Mouse (Mus musculus): ENCODE measurements around the gene 4930583I09Rik. TPM values are rescaled to one million over a fixed set of nuclear protein-coding genes. Genes with fewer than 3 reads are reported as not detected.

The 4930583I09Rik gene
- 0.20 and 0.52 TPM in 2 replicates for polyA plus RNA-seq (2012; rRNA removed)

DNA sequence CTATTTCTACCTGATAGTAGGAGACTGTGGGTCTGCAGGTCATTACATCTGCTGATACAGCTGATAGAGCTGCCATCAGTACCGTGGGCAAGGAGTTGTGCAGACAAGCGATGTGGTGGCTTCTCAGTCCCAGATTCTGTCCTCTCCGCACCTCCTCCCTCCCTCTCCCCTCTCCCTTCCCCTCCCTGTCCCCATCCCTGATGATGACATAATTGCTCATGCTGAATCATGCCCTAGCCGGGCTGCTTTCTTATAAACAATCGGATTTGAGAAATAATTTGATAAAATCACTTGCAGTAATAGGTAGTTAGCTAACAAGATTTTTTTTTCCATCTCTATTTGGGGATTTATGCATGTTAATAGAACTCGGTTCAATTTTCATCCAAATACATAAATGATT lies at the start of gene 4930583I09Rik:
TSS of gene 4930583I09Rik (minus strand) at position 144 of the 400 bp plus-strand sequence.
- TF ChIP-seq CTCF (IDR thresholded peaks at IDR 0.05; ENCODE audit: control insufficient read depth, insufficient read depth, insufficient replicate concordance, low read depth, low read length) = no peak
- TF ChIP-seq POLR2A (IDR thresholded peaks at IDR 0.05; ENCODE audit: control insufficient read depth, low read depth, low read length) = no peak
- Histone ChIP-seq H3K27ac (ENCODE audit: control insufficient read depth, insufficient read depth, low read depth, low read length) (no peak within 1 kb of the TSS), H3K4me1 (ENCODE audit: control insufficient read depth, insufficient read depth, low read length) (no peaks in the 10 kb centered on the region), H3K4me3 (ENCODE audit: control insufficient read depth, low read depth, low read length) (no peak within 1 kb of the TSS; the same call in 1 of the 2 replicates), H3K36me3 (ENCODE audit: control insufficient read depth, insufficient read depth, low read length) (no peaks in the 10 kb centered on the region), H3K27me3 (ENCODE audit: control insufficient read depth, insufficient read depth, low read length) (no peaks in the 10 kb centered on the region)

DNA sequence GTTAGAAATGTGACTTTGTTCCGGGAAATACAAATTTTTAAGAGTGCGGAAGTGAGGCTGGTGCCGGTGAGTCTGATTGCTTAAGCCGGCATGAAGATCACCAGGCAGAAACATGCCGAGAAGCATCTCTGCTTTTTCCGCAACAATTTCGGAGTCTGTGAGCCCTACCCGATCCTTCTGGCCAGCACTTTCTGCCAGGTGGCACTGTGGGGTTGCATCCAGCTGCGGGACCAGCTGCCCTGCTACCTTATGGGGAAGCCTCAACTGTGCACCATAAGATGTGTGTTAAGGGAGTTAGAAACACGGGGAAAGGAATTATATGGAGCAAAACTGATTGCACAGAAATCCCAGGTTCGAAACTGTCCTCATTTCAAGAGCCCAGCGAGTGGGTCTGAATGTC lies 40.2 kb upstream of the 4930583I09Rik start:
- no peak for TF ChIP-seq CTCF (IDR thresholded peaks at IDR 0.05; ENCODE audit: control insufficient read depth, insufficient read depth, insufficient replicate concordance, low read depth, low read length)
- no peak for TF ChIP-seq POLR2A (IDR thresholded peaks at IDR 0.05; ENCODE audit: control insufficient read depth, low read depth, low read length)
- Histone ChIP-seq H3K27me3 (ENCODE audit: control insufficient read depth, insufficient read depth, low read length) (no peaks in the 10 kb centered on the region), H3K4me1 (ENCODE audit: control insufficient read depth, insufficient read depth, low read length) (no peaks in the 10 kb centered on the region), H3K4me3 (ENCODE audit: control insufficient read depth, low read depth, low read length) (no peak overlapping the region), H3K27ac (ENCODE audit: control insufficient read depth, insufficient read depth, low read depth, low read length) (no peak overlapping the region), H3K36me3 (ENCODE audit: control insufficient read depth, insufficient read depth, low read length) (no peaks in the 10 kb centered on the region)

DNA sequence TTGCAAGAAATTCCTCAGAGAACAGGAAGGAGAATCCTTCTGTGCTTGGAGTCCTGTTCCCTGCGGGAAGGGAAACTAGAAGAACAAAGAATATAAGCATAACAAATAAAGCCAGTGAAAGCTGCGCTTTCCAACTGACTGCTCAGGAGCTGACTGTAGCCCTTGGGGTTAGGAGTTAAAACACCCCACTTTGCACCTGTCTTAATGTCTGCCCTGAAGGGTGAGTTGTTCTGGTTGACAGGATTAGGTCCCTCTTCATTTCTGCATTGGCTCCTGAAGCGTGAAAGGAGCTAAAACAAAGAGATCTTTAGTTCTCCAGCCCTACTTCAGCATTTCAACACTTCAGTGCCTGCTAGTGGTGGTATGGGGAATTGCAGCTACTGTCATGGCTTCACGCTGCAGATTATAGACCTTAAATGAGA lies 37.8 kb upstream of the 4930583I09Rik start:
- Histone ChIP-seq H3K27me3 (ENCODE audit: control insufficient read depth, insufficient read depth, low read length) (no peaks in the 10 kb centered on the region), H3K36me3 (ENCODE audit: control insufficient read depth, insufficient read depth, low read length) (no peaks in the 10 kb centered on the region), H3K4me3 (ENCODE audit: control insufficient read depth, low read depth, low read length) (no peak overlapping the region), H3K27ac (ENCODE audit: control insufficient read depth, insufficient read depth, low read depth, low read length) (no peak overlapping the region), H3K4me1 (ENCODE audit: control insufficient read depth, insufficient read depth, low read length) (no peaks in the 10 kb centered on the region)
- TF ChIP-seq CTCF (IDR thresholded peaks at IDR 0.05; ENCODE audit: control insufficient read depth, insufficient read depth, insufficient replicate concordance, low read depth, low read length) (no peak), POLR2A (IDR thresholded peaks at IDR 0.05; ENCODE audit: control insufficient read depth, low read depth, low read length) (no peak)

DNA sequence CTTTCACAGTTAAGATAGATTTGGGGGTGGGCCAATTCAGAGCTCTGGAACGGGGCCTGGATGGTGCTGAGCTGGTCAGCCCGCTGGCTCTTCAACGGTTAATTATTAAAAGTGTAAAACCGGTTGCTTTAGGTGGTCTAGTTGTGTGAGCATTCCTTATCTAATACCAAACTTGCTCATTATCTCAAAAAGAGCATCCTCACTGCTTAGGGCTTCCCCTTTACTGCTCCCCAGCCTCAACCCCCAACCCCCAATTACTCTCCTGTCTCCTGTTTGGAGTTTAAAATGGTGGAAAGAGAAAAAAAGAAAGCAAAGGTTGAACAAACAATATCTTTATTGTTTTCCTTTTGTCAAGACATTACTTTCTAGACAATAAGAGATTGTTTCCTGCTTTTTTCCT lies 27.9 kb upstream of the 4930583I09Rik start:
- Histone ChIP-seq H3K36me3 (ENCODE audit: control insufficient read depth, insufficient read depth, low read length) (no peaks in the 10 kb centered on the region), H3K4me3 (ENCODE audit: control insufficient read depth, low read depth, low read length) (no peak overlapping the region), H3K4me1 (ENCODE audit: control insufficient read depth, insufficient read depth, low read length) (no peaks in the 10 kb centered on the region), H3K27ac (ENCODE audit: control insufficient read depth, insufficient read depth, low read depth, low read length) (no peak overlapping the region), H3K27me3 (ENCODE audit: control insufficient read depth, insufficient read depth, low read length) (no peaks in the 10 kb centered on the region)
- TF ChIP-seq CTCF (IDR thresholded peaks at IDR 0.05; ENCODE audit: control insufficient read depth, insufficient read depth, insufficient replicate concordance, low read depth, low read length) (no peak), POLR2A (IDR thresholded peaks at IDR 0.05; ENCODE audit: control insufficient read depth, low read depth, low read length) (no peak)

DNA sequence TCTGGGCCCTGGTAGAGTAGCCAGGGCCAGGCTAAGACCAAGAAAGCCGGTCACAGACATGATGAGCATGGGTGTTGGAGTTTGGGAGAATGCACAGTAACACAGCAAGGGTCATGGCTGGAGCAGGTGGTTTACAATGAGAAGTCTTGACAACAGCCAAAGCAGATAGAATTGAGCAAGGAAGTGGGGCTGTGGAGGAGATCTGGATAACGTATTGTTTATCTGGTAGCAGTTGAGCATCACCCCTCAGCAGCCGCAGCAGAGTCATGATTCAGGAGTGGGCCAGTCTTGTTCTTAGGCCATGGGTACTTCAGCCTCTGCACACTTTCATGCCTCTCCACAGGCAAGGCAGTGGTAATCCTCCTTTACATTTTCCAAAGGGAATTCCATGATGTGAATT lies 25.1 kb upstream of the 4930583I09Rik start:
- Histone ChIP-seq H3K27me3 (ENCODE audit: control insufficient read depth, insufficient read depth, low read length) (no peaks in the 10 kb centered on the region), H3K4me1 (ENCODE audit: control insufficient read depth, insufficient read depth, low read length) (no peaks in the 10 kb centered on the region), H3K27ac (ENCODE audit: control insufficient read depth, insufficient read depth, low read depth, low read length) (no peak overlapping the region), H3K4me3 (ENCODE audit: control insufficient read depth, low read depth, low read length) (no peak overlapping the region), H3K36me3 (ENCODE audit: control insufficient read depth, insufficient read depth, low read length) (no peaks in the 10 kb centered on the region)
- TF ChIP-seq CTCF (IDR thresholded peaks at IDR 0.05; ENCODE audit: control insufficient read depth, insufficient read depth, insufficient replicate concordance, low read depth, low read length) = no peak
- no peak for TF ChIP-seq POLR2A (IDR thresholded peaks at IDR 0.05; ENCODE audit: control insufficient read depth, low read depth, low read length)

DNA sequence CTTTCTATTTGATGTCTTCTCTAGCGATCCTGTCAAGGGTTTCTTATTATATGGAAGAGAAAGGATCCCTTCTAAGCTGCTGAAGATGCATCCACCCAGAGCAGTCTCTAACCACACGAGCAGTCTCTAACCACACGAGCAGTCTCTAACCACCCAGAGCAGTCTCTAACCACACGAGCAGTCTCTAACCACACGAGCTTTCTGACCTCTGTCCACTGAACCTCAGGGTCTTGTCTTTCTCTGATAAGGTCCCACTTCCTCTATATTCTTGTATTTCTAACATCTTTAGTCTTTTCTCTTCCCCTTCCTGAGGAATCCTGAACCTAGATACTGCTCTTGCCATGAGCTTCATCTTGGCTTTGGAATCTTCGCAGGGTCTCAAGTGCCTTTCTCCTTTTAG lies 23.0 kb upstream of the 4930583I09Rik start:
- Histone ChIP-seq H3K4me1 (ENCODE audit: control insufficient read depth, insufficient read depth, low read length) (no peaks in the 10 kb centered on the region), H3K27me3 (ENCODE audit: control insufficient read depth, insufficient read depth, low read length) (no peaks in the 10 kb centered on the region), H3K36me3 (ENCODE audit: control insufficient read depth, insufficient read depth, low read length) (no peaks in the 10 kb centered on the region), H3K4me3 (ENCODE audit: control insufficient read depth, low read depth, low read length) (no peak overlapping the region), H3K27ac (ENCODE audit: control insufficient read depth, insufficient read depth, low read depth, low read length) (no peak overlapping the region)
- TF ChIP-seq CTCF (IDR thresholded peaks at IDR 0.05; ENCODE audit: control insufficient read depth, insufficient read depth, insufficient replicate concordance, low read depth, low read length) (no peak), POLR2A (IDR thresholded peaks at IDR 0.05; ENCODE audit: control insufficient read depth, low read depth, low read length) (no peak)

DNA sequence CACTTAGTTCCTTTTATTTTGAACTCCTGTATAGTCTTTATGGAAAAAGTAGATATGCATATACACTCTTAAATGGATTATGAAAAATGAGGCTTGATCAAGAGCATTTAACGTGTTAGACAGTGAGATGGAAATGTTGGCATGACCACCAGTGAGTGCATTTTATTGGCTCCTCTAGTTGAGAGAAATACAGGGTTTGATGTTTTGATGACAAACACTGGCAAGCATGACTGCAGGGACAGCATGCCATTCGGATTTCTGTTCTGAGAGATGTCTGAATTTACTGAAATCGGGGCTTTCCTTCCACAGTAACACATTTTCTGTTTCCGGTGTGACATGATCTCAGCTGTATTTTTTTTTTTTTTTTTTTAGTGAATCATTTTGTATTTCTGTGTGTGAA lies 12.2 kb upstream of the 4930583I09Rik start:
- Histone ChIP-seq H3K27ac (ENCODE audit: control insufficient read depth, insufficient read depth, low read depth, low read length) (no peak overlapping the region), H3K27me3 (ENCODE audit: control insufficient read depth, insufficient read depth, low read length) (no peaks in the 10 kb centered on the region), H3K4me1 (ENCODE audit: control insufficient read depth, insufficient read depth, low read length) (no peaks in the 10 kb centered on the region), H3K4me3 (ENCODE audit: control insufficient read depth, low read depth, low read length) (no peak overlapping the region), H3K36me3 (ENCODE audit: control insufficient read depth, insufficient read depth, low read length) (no peaks in the 10 kb centered on the region)
- TF ChIP-seq POLR2A (IDR thresholded peaks at IDR 0.05; ENCODE audit: control insufficient read depth, low read depth, low read length) (no peak), CTCF (IDR thresholded peaks at IDR 0.05; ENCODE audit: control insufficient read depth, insufficient read depth, insufficient replicate concordance, low read depth, low read length) (no peak)

DNA sequence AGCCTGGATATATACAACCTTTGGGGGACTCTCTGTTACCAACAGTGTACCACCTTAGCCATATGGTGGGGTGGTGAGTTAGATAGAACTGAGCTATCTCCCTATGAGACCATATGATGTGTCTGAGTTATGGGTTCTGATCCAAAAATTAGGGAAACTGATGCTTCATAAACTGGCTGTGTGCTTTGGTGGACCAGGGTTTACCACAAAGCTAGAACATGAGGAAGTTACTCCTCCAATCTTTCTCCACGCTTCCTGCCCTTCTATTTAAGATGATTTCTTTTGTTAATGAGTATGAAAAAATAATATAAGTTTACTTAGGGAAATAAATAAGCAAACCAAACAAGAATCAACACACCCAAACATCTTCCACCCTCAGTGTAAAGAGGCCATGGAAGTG lies 10.8 kb upstream of the 4930583I09Rik start:
- Histone ChIP-seq H3K4me1 (ENCODE audit: control insufficient read depth, insufficient read depth, low read length) (no peaks in the 10 kb centered on the region), H3K27me3 (ENCODE audit: control insufficient read depth, insufficient read depth, low read length) (no peaks in the 10 kb centered on the region), H3K27ac (ENCODE audit: control insufficient read depth, insufficient read depth, low read depth, low read length) (no peak overlapping the region), H3K36me3 (ENCODE audit: control insufficient read depth, insufficient read depth, low read length) (no peaks in the 10 kb centered on the region), H3K4me3 (ENCODE audit: control insufficient read depth, low read depth, low read length) (no peak overlapping the region)
- TF ChIP-seq CTCF (IDR thresholded peaks at IDR 0.05; ENCODE audit: control insufficient read depth, insufficient read depth, insufficient replicate concordance, low read depth, low read length) (no peak), POLR2A (IDR thresholded peaks at IDR 0.05; ENCODE audit: control insufficient read depth, low read depth, low read length) (no peak)
